Comparison of ENCODE assay signal across 9 mouse cellular contexts in genomic region chrX:53676943-53677342, GRCm38 (mm10). TPM values are rescaled to one million over a fixed set of nuclear protein-coding genes. Genes with fewer than 3 reads are reported as not detected.
DNase-seq lines count a peak whose midpoint lies in the region; ATAC-seq and TF ChIP-seq lines count a peak whose summit lies in the region.
"Not testable (repeated sequence)": the region's sequence is repeated elsewhere in the genome, so short reads cannot be mapped to it uniquely, and the experiment has no call there.
"Had no signal": no experiment of that assay in that cellular context is flagged by ENCODE, and none has a peak within 500 bp of the region (broad histone marks: within the 10 kb centered on the region; RNA-seq: fewer than 3 reads in every experiment).

No protein-coding gene starts in this region.

- TF ChIP-seq CTCF in cortical plate, adult 2 months (IDR thresholded peaks at IDR 0.05; ENCODE audit: extremely low read depth, insufficient read depth, low read length) = peak; percentile 27; the same call in 1 of the 2 replicates
- peak; percentile 52 for TF ChIP-seq CTCF in left cerebral cortex, adult 2 months (IDR thresholded peaks at IDR 0.05)

- H3K4me3 ChIP-seq in cortical plate, adult 2 months (ENCODE audit: insufficient read depth, low read length); left cerebral cortex, adult 2 months: not testable (repeated sequence)

- peak; percentile 50 for DNase-seq in adrenal gland, adult 2 months
- DNase-seq in kidney, adult 8-10 months = peak; percentile 23 to 77
- peak; percentile 55 to 63 for DNase-seq in left cerebral cortex, adult 2 months (ENCODE audit: extremely low spot score in 1 of 2, low spot score in 2 of 2)
- DNase-seq in right cerebral cortex, postnatal 25 days = peak; percentile 44
- peak; percentile 84 for DNase-seq in thymus, postnatal 4 days

- not testable (repeated sequence) for H3K27ac ChIP-seq in cortical plate, adult 2 months (ENCODE audit: insufficient read depth, low read length); left cerebral cortex, adult 2 months

- not testable (repeated sequence) for TF ChIP-seq POLR2A in cortical plate, adult 2 months (IDR thresholded peaks at IDR 0.05; ENCODE audit: extremely low read depth, insufficient read depth, low read length)

- not testable (repeated sequence) for H3K4me1 ChIP-seq in cortical plate, adult 2 months (ENCODE audit: control insufficient read depth, insufficient read depth, low read length)

- peak; percentile 77 for ATAC-seq in granulocyte monocyte progenitor cell, adult 5-6 weeks (replicated peaks; ENCODE audit: poor library complexity, severe bottlenecking)
- peak; percentile 63; the same call in 1 of the 2 replicates for ATAC-seq in megakaryocyte, adult 5-6 weeks (ENCODE audit: poor library complexity, severe bottlenecking)

- intact Hi-C loops in left cerebral cortex, adult 2 months (cut with DNase I) = not testable (repeated sequence)

RNA-seq across cellular contexts. Expression of gene Rtl8b, which starts 6.7 kb away (rescaled TPM):
- total RNA-seq in adrenal gland, adult 2 months (2021) = 100 to 1,000 TPM; 108 to 110 TPM
- 236 and 261 TPM in 2 replicates for polyA plus RNA-seq in adrenal gland, adult 2 months (2012; rRNA removed)
- polyA plus RNA-seq in cortical plate, adult 2 months (2012; rRNA removed) = 342 and 363 TPM in 2 replicates
- total RNA-seq in granulocyte monocyte progenitor cell, adult 5-6 weeks (2014; fragmentation: Nextera tagmentation) = 14.0 and 17.1 TPM in 2 replicates
- 2.8 and 3.4 TPM in 2 replicates for total RNA-seq in granulocyte monocyte progenitor cell, adult 5-6 weeks (2017)
- 100 to 1,000 TPM; 242 to 268 TPM for total RNA-seq in left cerebral cortex, adult 2 months (2021)
- 13.1 and 14.1 TPM in 2 replicates for total RNA-seq in megakaryocyte, adult 5-6 weeks (2015)
- 4.0 and 5.0 TPM in 2 replicates for total RNA-seq in megakaryocyte, adult 5-6 weeks (2017)

RNA-seq across cellular contexts. Expression of gene Rtl8a, which starts 33.5 kb away (rescaled TPM):
- 100 to 1,000 TPM; 168 to 176 TPM for total RNA-seq in adrenal gland, adult 2 months (2021)
- polyA plus RNA-seq in adrenal gland, adult 2 months (2012; rRNA removed) = 308 and 401 TPM in 2 replicates
- 248 and 263 TPM in 2 replicates for polyA plus RNA-seq in cortical plate, adult 2 months (2012; rRNA removed)
- total RNA-seq in granulocyte monocyte progenitor cell, adult 5-6 weeks (2014; fragmentation: Nextera tagmentation) = 7.7 and 12.6 TPM in 2 replicates
- 3.2 and 5.5 TPM in 2 replicates for total RNA-seq in granulocyte monocyte progenitor cell, adult 5-6 weeks (2017)
- 100 to 1,000 TPM; 259 to 384 TPM for total RNA-seq in left cerebral cortex, adult 2 months (2021)
- total RNA-seq in megakaryocyte, adult 5-6 weeks (2015) = 7.3 and 7.4 TPM in 2 replicates
- 5.0 and 6.3 TPM in 2 replicates for total RNA-seq in megakaryocyte, adult 5-6 weeks (2017)

RNA-seq across cellular contexts. Expression of gene 4930502E18Rik, which starts 47.7 kb away (rescaled TPM):
- total RNA-seq in adrenal gland, adult 2 months (2021) = not detected
- polyA plus RNA-seq in adrenal gland, adult 2 months (2012; rRNA removed) = not detected in 2 replicates
- 0.19 and 0.21 TPM in 2 replicates for polyA plus RNA-seq in cortical plate, adult 2 months (2012; rRNA removed)
- not detected in 2 replicates for total RNA-seq in granulocyte monocyte progenitor cell, adult 5-6 weeks (2014; fragmentation: Nextera tagmentation)
- not detected in 2 replicates for total RNA-seq in granulocyte monocyte progenitor cell, adult 5-6 weeks (2017)
- under 1 TPM in 1 of 2 experiments, not detected in 1; 0.25 TPM for total RNA-seq in left cerebral cortex, adult 2 months (2021)
- total RNA-seq in megakaryocyte, adult 5-6 weeks (2015) = not detected in 2 replicates
- not detected in 2 replicates for total RNA-seq in megakaryocyte, adult 5-6 weeks (2017)
- polyA plus RNA-seq: stomach, embryonic 15.5 days had no signal

Comparison
In these comparisons a context has a peak if more than half of its experiments do, and no peak if none do; other contexts are left out.
1. RNA of gene Rtl8b, which starts 6.7 kb away (total RNA-seq): 242 to 268 TPM in left cerebral cortex, adult 2 months and 108 to 110 TPM in adrenal gland, adult 2 months; 2.8 to 17.1 TPM in granulocyte monocyte progenitor cell, adult 5-6 weeks and 4.0 to 14.1 TPM in megakaryocyte, adult 5-6 weeks; every median in the first group is over 4 times any median in the second.
2. RNA of gene Rtl8a, which starts 33.5 kb away (total RNA-seq): 259 to 384 TPM in left cerebral cortex, adult 2 months and 168 to 176 TPM in adrenal gland, adult 2 months; 3.2 to 12.6 TPM in granulocyte monocyte progenitor cell, adult 5-6 weeks and 5.0 to 7.4 TPM in megakaryocyte, adult 5-6 weeks; every median in the first group is over 10 times any median in the second.
3. Peak in every context shown above with its lines, with median percentiles within 50 percentile points of each other: DNase-seq.